Mouse (Mus musculus) liver, embryonic 12.5 days (tissue): ENCODE measurements around the gene Srrt. TPM values are rescaled to one million over a fixed set of nuclear protein-coding genes. Genes with fewer than 3 reads are reported as not detected.

Experiments
- ATAC-seq: fragments of 200-750 bp; cut with Nextera tagmentation; 2 replicates; pipeline ENCODE4 v1.8.0; 2017; ENCODE audit warnings: moderate number of reproducible peaks, mild to moderate bottlenecking, moderate library complexity
- H3K27ac ChIP-seq: fragments of 300-500 bp; sonication (generic); 2 replicates; pipeline ENCODE4 v1.5.1; 2016; ENCODE audit warnings: mild to moderate bottlenecking
- H3K27me3 ChIP-seq: fragments of 300-500 bp; sonication (generic); replicated peaks from 2 replicates; pipeline ENCODE4 v1.6.1; 2016; ENCODE audit warnings: mild to moderate bottlenecking, moderate library complexity
- H3K36me3 ChIP-seq: fragments of 300-500 bp; sonication (generic); 2 replicates; pipeline ENCODE4 v1.6.1; 2016; ENCODE audit warnings: mild to moderate bottlenecking, moderate library complexity
- H3K4me1 ChIP-seq: fragments of 300-500 bp; sonication (generic); 2 replicates; pipeline ENCODE4 v1.6.1; 2016
- H3K4me2 ChIP-seq: fragments of 300-500 bp; sonication (generic); 2 replicates; pipeline ENCODE4 v1.6.1; 2016; ENCODE audit warnings: mild to moderate bottlenecking, moderate library complexity
- H3K4me3 ChIP-seq: fragments of 300-500 bp; sonication (generic); 2 replicates; pipeline ENCODE4 v1.5.1; 2016; ENCODE audit warnings: mild to moderate bottlenecking, moderate library complexity
- H3K9ac ChIP-seq: fragments of 300-500 bp; sonication (generic); 2 replicates; pipeline ENCODE4 v1.6.1; 2016; ENCODE audit warnings: mild to moderate bottlenecking, moderate library complexity
- H3K9me3 ChIP-seq: fragments of 300-500 bp; sonication (generic); replicated peaks from 2 replicates; pipeline ENCODE4 v1.6.1; 2016; ENCODE audit warnings: mild to moderate bottlenecking, moderate library complexity
- WGBS: fragments of 180-500 bp; shearing (Covaris S2); methylation state at CpG from one replicate; pipeline ENCODE4 v1.1.7; 2016; ENCODE audit not compliant: insufficient replicate concordance; 5-methylcytosine and 5-hydroxymethylcytosine counted together
- polyA plus RNA-seq: library from polyadenylated mRNA; unstranded; fragments of >200 nt; fragmentation: Nextera tagmentation; extraction: Ambion mirVana; gene quantifications from 2 replicates; pipeline ENCODE4 v1.2.1, GENCODE M21; 2016

The Srrt gene
- 125 and 128 TPM in 2 replicates for polyA plus RNA-seq

- WGBS = under 1% methylated on average over 65 of the region's 72 CpGs
- peaks cover 79% of the 10 kb centered on the region for H3K36me3 ChIP-seq
- no peaks in the 10 kb centered on the region for H3K27me3 ChIP-seq
- peak within 1 kb of the TSS; percentile 92 for H3K27ac ChIP-seq
- peak; percentile 82 for ATAC-seq
- H3K4me1 ChIP-seq = peaks cover 58% of the 10 kb centered on the region
- H3K9ac ChIP-seq = peak within 1 kb of the TSS; percentile 98
- peak within 1 kb of the TSS; percentile 90 for H3K4me3 ChIP-seq
- peak within 1 kb of the TSS; percentile 79 for H3K4me2 ChIP-seq
- H3K9me3 ChIP-seq = no peaks in the 10 kb centered on the region
Observed at GRCm38 (mm10) chr5:137307071-137307912, at the start of gene Srrt. Gene Srrt, minus strand, starts transcription at chr5:137307674.

- H3K9ac ChIP-seq = no peak overlapping the region
- peaks cover 38% of the 10 kb centered on the region for H3K36me3 ChIP-seq
- H3K4me3 ChIP-seq = no peak overlapping the region
- no peaks in the 10 kb centered on the region for H3K9me3 ChIP-seq
- peaks cover 47% of the 10 kb centered on the region for H3K27me3 ChIP-seq
- WGBS = 70% methylated on average over 17 of the region's 17 CpGs
- no peak for ATAC-seq
- H3K4me2 ChIP-seq = no peak overlapping the region
- no peak overlapping the region for H3K27ac ChIP-seq
- peaks cover 10% of the 10 kb centered on the region for H3K4me1 ChIP-seq
Observed at GRCm38 (mm10) chr5:137354091-137354490, 46.6 kb upstream of the Srrt start.

- Histone ChIP-seq H3K9me3 (no peaks in the 10 kb centered on the region), H3K36me3 (peaks cover 32% of the 10 kb centered on the region), H3K27me3 (peaks cover 65% of the 10 kb centered on the region), H3K4me2 (peak overlapping the region; percentile 61), H3K4me1 (peaks cover 18% of the 10 kb centered on the region), H3K27ac (no peak overlapping the region), H3K4me3 (peak overlapping the region; percentile 61), H3K9ac (peak overlapping the region; percentile 28; the same call in 1 of the 2 replicates)
- WGBS = 31% methylated on average over 16 of the region's 16 CpGs
- ATAC-seq = no peak
Observed at GRCm38 (mm10) chr5:137352011-137352975, 44.8 kb upstream of the Srrt start.

GRCm38 (mm10) chr5:137351394-137351793 lies 43.9 kb upstream of the Srrt start:
- H3K9ac ChIP-seq = peak overlapping the region; percentile 71; the same call in 1 of the 2 replicates

GRCm38 (mm10) chr5:137351058-137351380 lies 43.5 kb upstream of the Srrt start:
- peak overlapping the region; percentile 73; the same call in 1 of the 2 replicates for H3K27ac ChIP-seq
- H3K27me3 ChIP-seq = peaks cover 73% of the 10 kb centered on the region

More at GRCm38 (mm10) chr5:137351394-137351793, 43.9 kb upstream of the Srrt start:
- H3K4me2 ChIP-seq = peak overlapping the region; percentile 61
- no peak for ATAC-seq
- peaks cover 25% of the 10 kb centered on the region for H3K4me1 ChIP-seq
- peak overlapping the region; percentile 61 for H3K4me3 ChIP-seq
- H3K27me3 ChIP-seq = peaks cover 73% of the 10 kb centered on the region
- H3K9me3 ChIP-seq = no peaks in the 10 kb centered on the region
- WGBS = 33% methylated on average over 4 of the region's 4 CpGs
- H3K27ac ChIP-seq = peak overlapping the region; percentile 1; the same call in 1 of the 2 replicates
- H3K36me3 ChIP-seq = peaks cover 27% of the 10 kb centered on the region

GRCm38 (mm10) chr5:137350205-137351057 lies 43.0 kb upstream of the Srrt start:
- Histone ChIP-seq H3K4me1 (peaks cover 25% of the 10 kb centered on the region), H3K4me3 (peak overlapping the region; percentile 61), H3K9ac (peak overlapping the region; percentile 71), H3K27ac (peak overlapping the region; percentile 73), H3K4me2 (peak overlapping the region; percentile 61), H3K36me3 (peaks cover 17% of the 10 kb centered on the region; the same call in 1 of the 2 replicates), H3K9me3 (no peaks in the 10 kb centered on the region), H3K27me3 (peaks cover 78% of the 10 kb centered on the region)
- 2% methylated on average over 55 of the region's 55 CpGs for WGBS
- peak; percentile 28; the same call in 1 of the 2 replicates for ATAC-seq

More at GRCm38 (mm10) chr5:137351058-137351380, 43.5 kb upstream of the Srrt start:
- Histone ChIP-seq H3K36me3 (peaks cover 23% of the 10 kb centered on the region), H3K9ac (peak overlapping the region; percentile 71), H3K4me3 (peak overlapping the region; percentile 61), H3K4me1 (peaks cover 25% of the 10 kb centered on the region), H3K4me2 (peak overlapping the region; percentile 61), H3K9me3 (no peaks in the 10 kb centered on the region)
- WGBS = 13% methylated on average over 8 of the region's 8 CpGs
- ATAC-seq = no peak

- 1% methylated on average over 30 of the region's 32 CpGs for WGBS
- Histone ChIP-seq H3K27ac (peak within 1 kb of the TSS; percentile 73), H3K4me2 (peak within 1 kb of the TSS; percentile 61), H3K4me3 (peak within 1 kb of the TSS; percentile 61), H3K36me3 (peaks cover 9% of the 10 kb centered on the region; the same call in 1 of the 2 replicates), H3K27me3 (peaks cover 78% of the 10 kb centered on the region), H3K9me3 (no peaks in the 10 kb centered on the region), H3K4me1 (peaks cover 25% of the 10 kb centered on the region), H3K9ac (peak within 1 kb of the TSS; percentile 71)
- ATAC-seq = peak; percentile 83
Observed at GRCm38 (mm10) chr5:137349384-137350204, 42.1 kb upstream of the Srrt start, which contains the start of gene Ephb4. Gene Ephb4, plus strand, starts transcription at chr5:137350109.

- Histone ChIP-seq H3K4me3 (peak overlapping the region; percentile 61), H3K4me2 (peak overlapping the region; percentile 61), H3K9me3 (no peaks in the 10 kb centered on the region), H3K4me1 (peaks cover 25% of the 10 kb centered on the region), H3K36me3 (peaks cover 2% of the 10 kb centered on the region; the same call in 1 of the 2 replicates), H3K9ac (no peak overlapping the region), H3K27me3 (peaks cover 72% of the 10 kb centered on the region), H3K27ac (peak overlapping the region; percentile 70)
- WGBS = 2% methylated on average over 33 of the region's 33 CpGs
- ATAC-seq = peak; percentile 20
Observed at GRCm38 (mm10) chr5:137348482-137349383, 41.3 kb upstream of the Srrt start.

GRCm38 (mm10) chr5:137347856-137348255 lies 40.4 kb upstream of the Srrt start:
- Histone ChIP-seq H3K27me3 (peaks cover 69% of the 10 kb centered on the region), H3K4me1 (peaks cover 22% of the 10 kb centered on the region), H3K4me3 (no peak overlapping the region), H3K9me3 (no peaks in the 10 kb centered on the region), H3K36me3 (no peaks in the 10 kb centered on the region), H3K9ac (no peak overlapping the region), H3K4me2 (peak overlapping the region; percentile 61), H3K27ac (peak overlapping the region; percentile 70)
- no peak for ATAC-seq
- 13% methylated on average over 7 of the region's 7 CpGs for WGBS
